Mouse (Mus musculus) central nervous system, embryonic 11.5 days (tissue): Measurements from ENCODE around the gene Postn. TPM values are rescaled to one million over a fixed set of nuclear protein-coding genes. Genes with fewer than 3 reads are reported as not detected.

Experiments used
- polyA plus RNA-seq: library from polyadenylated mRNA; depleted of rRNA; stranded (reverse); fragments of >200 nt; gene quantifications from 2 replicates; pipeline ENCODE4 v1.2.3, GENCODE M21; 2012; rRNA removed

The Postn gene
- 30.1 and 69.1 TPM in 2 replicates for polyA plus RNA-seq

DNA sequence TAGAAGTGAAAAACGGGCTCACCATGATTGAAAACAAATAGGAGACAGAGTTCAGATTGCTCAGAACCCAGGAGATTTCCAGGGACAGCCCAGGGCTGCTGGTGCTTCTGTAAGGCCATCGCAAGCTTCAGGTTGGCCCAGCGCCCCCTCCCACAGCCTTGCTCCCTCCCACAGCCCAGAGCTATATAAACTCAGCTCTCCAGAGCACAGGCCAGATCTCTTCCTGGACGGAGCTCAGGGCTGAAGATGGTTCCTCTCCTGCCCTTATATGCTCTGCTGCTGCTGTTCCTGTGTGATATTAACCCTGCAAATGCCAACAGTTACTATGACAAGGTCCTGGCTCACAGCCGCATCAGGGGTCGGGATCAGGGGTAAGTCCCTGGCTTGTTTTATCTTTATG lies at the start of gene Postn:
Postn (plus strand) TSS at position 213 of the 400 bp plus-strand sequence.

Other genes with a start within 250 kb of the Postn start
- 1.0 and 1.3 TPM in 2 replicates for gene Trpc4, start 205.1 kb upstream of the Postn start, polyA plus RNA-seq